Mouse (Mus musculus) kidney, adult 2 months (tissue): ENCODE data around the gene Nmral1.

Experiments used
- CTCF ChIP-seq: fragments of 200-500 bp; conservative IDR thresholded peaks from 2 replicates; pipeline ENCODE4 v1.5.1; 2011; ENCODE audit warnings: low read depth, mild to moderate bottlenecking, control low read depth, low read length, moderate library complexity, mixed read lengths; ENCODE audit not compliant: insufficient read depth, insufficient read length
- POLR2A ChIP-seq: fragments of 200-500 bp; IDR thresholded peaks from one replicate; pipeline ENCODE4 v1.6.1; 2011; ENCODE audit warnings: low read depth, low read length, control low read depth

GRCm38 (mm10) chr16:4679121-4680018 is 39.8 kb downstream of the Nmral1 start, which contains the start of gene Coro7:
- TF ChIP-seq POLR2A (peak; percentile 48), CTCF (no peak)
